Mouse (Mus musculus) cerebellum, adult 11-12 months (tissue): ENCODE data around the gene Emc8.

ENCODE experiments used
- DNase-seq: peaks from one replicate; pipeline ENCODE4 v3.0.0; 2022

Gene Emc8

DNA sequence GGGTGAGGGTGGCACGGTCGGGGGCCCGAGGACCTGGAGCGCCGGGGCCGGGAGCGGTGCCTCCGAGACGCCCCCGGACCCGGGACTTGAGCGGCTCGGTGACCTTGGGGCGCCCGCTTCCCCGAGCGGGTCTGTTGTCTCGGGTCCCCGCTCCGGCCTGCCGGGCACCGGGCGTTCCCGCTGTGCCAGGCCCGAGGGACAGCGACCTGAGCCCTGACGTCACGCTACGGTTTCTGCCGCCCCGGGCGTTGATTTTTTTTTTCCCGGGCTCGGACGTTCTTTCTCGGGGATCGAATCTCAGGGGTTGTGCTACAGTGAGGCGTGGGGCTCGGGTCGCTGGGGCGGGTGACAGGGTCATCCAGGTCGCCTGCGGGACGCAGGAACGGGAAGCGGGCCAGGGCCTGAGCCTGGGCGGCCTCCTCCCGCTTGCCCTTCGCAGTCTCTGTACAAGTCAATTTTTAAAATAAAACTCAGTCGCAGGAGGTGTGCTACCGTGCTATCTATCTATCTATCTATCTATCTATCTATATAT is at the start of gene Emc8:
Gene Emc8 (minus strand): TSS at position 200 of the 532 bp plus-strand sequence.
- no peak for DNase-seq

DNA sequence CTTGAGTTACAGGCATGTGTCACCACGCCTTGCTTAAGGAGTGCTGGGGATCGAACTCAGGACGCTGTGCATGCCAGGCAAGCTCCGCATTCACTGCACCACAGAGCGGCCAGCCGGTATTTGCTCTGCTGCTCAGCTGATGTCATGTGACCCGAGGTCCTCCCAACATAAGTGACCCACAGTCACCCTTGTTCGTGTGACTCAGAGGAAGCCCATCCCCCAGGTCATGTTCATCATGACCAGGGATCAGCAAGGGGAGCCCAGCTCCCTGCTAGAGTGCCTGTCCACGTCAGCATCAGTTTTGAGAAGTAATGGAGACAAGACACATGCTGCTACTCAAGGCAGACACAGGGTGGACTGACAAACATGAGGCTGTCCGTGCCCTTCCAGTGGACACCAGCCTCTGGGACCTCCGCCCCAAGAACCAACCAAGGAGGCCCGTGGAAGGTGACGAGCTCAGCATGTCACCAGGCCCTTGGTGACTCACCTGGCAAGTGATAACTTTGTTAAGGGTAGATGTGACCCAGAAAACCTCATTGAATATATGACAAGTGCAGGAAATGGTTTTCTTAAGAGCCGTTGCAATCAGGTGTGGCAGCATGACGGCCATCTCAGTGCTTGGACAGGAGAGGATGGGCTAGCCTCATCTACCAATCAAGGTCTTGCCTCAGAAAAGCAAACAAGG is 47.8 kb upstream of the Emc8 start:
- DNase-seq, result no peak

DNA sequence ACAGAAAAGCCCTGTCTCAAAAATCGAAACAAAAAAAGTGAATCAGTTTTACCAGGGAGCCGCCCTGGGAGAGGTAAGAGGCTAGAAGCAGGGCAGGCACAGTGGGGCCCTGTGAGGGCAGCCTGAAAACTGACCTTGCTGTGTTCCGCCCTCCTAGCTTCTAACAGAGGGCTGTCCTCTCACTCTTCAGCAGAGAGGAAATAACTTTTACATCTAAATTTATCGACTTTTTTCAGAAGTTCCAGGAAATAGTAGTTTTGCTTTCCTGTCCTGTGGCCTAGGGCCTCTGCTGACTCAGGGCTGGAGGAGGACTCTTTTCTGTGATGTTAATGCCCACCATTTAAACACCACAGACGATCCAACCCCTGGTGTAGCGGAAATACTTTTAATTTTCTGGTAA is 46.8 kb upstream of the Emc8 start:
- DNase-seq, result no peak

DNA sequence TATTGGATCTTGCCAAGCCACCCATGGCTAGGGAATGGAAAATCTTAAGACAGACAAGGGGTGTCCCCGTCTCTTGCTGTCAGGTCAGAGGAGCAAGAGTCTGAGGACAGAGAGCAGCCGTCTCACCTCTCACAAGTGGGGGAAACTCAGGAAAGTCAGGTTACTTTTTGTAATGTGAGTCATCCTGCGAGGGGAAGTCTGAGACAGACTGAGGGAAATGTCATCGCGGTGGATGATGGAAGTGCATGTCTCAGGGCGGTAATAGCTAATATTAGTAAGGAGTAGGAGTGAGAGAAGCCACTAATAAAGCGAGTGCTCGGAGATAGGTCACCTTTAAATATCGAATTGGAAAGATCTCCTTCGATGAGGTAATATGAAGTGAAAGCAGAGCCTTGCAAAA is 40.8 kb upstream of the Emc8 start:
- DNase-seq, result no peak

DNA sequence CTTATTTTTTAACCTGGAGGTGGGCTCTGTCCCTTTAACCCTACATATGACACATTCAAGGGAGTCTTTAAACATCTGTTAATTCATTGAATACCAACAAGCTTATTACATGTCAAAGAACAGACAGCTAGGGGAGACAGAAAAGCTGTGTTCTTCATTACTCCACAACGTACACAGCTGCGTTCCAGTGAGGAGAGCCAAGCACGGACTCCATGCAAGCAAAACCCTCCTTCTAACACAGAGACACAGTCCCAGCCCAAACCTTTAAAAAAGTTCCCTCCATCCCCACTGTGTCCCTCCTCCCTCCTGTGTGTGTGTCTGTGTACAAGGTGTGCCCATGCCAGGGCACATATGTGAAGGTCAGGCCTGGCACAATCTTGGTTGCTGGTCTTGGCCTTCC is 37.8 kb upstream of the Emc8 start:
- DNase-seq, result no peak

DNA sequence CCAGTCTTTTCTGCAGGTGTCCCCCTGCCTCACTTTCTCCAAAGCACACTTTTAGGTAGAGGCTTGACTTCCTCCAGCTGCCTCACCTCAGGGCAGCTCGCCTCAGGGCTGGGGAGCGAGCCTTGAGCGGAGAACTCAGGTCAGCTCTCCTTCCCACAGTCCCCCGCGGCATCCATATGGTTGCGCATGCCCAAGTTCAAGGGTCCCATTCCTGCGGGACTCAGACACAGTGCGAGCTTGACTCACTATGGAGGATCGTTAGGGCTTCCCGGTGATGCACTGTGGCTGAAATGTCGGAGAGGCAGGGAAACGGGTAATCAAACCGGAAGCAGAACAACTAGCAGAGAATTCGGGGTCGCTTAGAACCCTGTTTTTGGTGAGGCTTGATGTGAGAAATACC is 36.8 kb upstream of the Emc8 start:
- DNase-seq, result no peak

DNA sequence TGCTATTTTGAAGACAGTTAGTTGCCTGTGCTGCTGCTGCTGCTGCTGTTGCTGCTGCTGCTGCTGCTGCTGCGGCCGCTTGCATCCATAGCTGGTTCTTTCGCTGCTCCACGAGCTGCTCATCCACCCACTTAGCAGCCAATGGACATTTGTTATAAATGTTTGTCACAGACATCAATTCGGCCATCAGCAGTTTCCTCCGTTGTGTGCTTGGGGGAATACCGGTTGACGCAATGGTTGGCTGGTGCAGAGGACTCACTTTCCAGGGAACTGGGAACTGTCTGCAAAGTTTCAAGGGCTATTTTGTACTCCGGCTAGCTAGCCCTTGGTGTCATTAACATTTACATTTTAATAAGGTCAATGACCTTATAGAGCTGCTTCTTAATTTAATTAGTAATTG is 35.8 kb upstream of the Emc8 start:
- DNase-seq, result no peak

DNA sequence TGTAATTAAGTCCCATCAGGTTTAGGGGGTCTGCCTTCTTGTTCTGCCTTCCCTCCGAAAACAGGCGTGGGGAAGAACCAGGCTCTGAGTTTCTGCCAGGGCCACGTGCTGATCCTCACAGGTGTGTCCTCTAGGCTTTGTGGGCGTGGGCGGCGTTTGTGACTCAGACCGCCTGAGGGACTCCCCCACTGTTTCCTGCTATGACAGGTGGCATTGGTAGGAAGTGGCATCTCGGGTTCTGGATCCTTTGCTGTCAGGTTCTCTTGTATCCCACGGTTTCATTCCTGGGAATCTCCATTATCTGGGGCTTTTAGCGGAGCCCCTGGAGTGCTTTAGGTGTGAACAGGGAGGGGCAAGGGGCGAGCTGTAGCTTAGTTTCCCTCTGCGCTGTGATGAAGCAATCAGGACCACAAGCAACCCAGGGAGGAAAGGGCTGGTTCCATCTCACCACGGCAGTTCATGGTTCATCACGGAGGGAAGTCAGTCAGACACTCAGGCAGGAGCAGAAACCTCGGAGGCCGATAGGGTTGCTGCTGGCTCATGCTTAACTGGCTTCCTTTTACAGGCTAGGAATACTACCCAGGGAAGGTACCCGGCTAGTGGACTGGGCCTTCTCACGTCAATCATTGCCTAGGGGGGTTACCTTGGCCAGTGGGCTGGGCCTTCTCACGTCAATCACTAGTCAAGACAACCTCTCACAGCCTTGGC is 33.5 kb upstream of the Emc8 start:
- DNase-seq, result peak; percentile 25

DNA sequence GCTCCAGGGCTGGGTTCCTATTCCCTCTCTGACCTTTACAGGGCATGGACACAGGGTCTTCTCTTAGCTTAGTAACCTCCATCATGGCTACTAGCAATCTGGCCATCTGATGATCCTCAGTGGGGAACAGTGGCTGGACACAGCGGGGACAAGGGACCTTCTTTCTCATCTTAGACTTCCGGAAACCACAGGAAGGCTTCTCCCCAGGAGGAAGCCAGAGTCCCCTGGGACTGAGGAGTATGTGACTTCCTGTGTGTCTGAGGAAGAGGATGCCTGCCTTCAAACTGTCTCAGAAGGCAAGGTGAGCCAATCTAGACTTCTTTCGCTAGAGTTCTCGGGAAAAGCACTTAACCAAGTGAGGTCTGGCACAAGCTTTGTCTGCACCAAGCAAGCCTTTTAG is 31.7 kb upstream of the Emc8 start:
- no peak for DNase-seq

DNA sequence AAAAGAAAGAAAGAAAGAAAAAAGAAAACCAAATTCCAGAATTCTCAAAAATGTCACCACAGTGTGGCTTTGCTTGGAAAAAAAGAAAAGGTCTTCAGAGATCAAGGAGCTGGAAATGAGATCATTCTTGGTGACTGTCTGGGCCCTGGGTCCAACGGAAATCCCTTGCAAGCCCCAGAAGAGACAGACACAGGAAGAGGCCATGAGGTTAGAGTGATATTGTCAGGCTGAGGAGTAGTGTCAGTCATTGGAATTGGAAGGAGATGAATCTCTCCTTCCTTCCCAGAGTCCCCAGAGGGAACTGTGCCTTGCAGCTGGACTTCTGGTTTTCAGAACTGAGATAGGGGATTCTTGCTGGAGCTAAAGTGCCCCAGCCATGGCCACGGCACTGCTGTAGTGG is 31.2 kb upstream of the Emc8 start:
- no peak for DNase-seq

DNA sequence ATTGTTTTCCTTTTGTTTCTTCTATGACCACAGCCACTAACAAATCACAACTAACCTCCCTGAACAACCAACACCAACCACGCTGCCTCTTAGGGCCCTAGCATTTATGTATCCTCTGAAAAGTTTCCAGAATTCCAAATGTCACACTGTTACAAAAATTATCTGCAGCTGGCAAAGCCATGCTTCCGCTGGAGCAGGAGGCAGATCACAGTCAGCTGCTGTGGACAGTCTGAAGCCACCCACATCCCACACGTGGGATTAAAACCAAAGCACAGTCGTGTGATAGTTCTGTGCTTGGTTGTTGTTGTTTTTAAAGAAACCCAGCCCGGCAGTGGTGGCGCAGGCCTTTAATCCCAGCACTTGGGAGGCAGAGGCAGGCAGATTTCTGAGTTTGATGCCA is 30.7 kb upstream of the Emc8 start:
- no peak for DNase-seq

DNA sequence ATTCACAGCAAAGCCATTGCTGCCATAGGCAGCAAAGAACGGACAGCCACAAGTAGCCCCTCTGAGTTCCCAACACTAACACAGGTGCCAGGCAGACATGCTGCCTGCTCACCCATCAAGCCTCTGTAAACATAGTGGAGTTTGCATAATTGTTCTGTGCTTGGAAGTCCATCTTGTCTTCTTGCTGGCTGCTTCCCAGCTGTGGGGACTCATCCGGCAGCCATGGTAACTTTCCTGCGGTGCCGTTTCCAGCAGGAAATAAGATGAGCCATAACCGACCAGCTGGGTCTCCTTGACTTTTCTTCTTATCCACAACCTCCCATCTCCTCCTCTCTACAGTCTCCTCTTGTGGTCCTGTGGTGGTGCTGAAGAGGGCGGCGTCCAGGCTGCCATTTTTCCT is 30.1 kb upstream of the Emc8 start:
- no peak for DNase-seq

DNA sequence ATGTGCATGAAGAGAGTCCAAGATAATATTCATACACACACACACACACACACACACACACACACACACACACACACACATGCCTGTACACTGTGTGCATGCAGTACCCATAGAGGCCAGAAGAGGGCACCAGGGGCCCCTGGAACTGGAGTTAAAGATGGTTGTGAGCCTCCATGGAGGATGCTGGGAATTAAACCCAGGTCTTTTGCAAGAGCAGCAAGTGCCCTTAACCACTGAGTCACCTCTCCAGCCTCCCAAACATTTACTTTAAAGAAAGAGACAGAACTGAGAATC is 29.6 kb upstream of the Emc8 start:
- no peak for DNase-seq

DNA sequence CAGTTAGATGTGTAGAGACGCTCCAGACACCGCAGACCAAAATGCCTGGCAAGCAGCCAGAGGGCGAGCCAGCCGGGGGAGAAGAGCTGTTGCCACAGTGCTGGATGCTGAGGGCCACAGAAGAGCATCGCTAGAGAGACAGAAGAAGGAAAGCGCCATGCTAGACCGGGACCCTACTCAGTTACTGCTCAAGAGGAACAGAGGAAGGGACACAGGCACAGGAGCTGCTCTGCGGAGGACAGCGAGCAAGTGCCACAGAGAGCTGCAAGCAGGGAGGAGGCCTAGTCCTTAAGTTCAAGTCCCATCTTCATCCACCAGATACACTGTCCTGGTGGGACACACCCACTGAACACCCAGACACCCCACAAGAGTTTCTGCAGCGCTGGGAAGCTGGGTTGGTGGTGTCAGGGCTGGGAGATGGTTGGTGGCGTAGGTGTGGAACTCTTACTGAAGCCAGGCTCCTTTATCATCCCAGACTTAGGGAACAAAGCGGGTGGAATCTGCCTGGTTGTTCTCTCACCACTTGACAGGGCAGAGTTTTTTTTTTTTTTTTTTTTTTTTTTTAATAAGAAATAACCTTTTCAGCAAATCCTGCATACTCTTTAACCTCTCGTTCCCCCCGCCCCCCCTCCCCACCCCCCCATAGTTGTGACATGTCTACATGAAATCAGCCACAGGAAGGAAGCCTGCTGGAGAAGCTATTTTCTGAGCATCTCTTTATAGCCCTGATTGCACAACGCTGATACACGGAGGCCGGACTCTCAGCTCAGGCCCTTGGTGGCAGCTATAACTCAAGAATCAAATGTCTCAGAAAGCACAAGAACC is 29.0 kb upstream of the Emc8 start:
- DNase-seq, result no peak

DNA sequence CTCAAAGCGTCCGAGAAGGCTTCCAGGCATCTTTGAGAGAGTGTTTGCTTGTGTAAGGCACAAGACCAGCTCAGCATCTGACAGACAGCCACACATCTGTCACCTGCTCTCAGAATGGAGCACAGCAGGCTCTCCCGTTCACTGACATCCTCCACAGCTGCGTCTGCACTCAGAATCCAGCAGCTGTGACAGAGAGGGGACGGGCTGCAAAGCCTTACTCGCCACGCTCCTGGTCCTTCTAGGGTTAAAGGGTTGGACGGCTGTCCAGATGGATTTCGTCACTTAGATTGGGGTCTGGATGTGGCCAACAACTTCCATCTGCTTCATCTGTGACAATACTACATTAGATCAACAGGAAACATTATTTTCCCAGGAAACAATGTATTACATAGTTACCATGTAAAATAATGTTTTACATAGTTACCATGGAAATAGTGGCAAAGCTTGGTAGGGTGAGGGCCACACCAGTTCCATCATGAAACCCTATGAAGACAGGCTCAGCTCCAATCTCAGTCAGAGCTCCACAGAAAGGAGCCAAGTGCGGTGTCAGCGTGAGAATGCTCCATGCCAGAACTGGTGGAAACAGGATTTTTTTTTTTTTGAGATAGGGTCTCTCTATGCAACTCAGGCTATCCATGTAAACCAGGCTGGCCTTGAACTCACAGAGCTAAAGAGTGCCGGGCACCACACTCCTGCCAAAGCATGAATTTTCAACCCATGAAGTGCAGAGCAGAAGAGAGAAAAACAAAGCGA is 28.2 kb upstream of the Emc8 start:
- DNase-seq, result no peak

DNA sequence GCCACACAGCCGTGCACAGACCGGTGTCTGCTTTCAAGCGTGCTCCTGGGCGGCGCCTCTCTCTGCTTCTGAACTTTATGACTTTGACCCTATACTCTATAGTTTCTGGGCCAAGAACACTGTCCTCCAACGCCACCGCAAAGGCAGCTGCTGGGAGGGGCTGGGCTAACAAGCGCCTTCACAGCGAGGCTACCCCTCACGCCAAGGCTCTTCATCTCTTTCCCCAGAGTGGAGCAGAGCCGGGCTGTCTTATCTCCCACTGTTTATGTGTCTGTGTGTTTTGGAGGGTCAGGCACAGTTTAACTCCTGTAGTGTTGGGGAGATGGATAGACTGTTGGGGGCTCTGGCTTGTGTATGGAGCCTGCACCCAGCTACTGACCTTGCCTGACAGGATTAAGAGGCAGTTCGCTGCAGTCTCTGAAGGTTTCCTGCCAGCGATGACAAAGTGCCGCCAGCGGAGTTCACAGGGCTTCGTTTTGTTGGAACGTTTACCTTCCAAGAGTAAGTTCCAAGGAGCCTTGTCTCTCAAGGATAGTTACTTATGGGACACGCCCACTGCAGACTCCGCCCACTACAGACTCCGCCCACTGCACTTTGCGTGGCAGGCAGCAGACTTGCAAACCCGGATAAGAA is 25.6 kb upstream of the Emc8 start:
- no peak for DNase-seq

DNA sequence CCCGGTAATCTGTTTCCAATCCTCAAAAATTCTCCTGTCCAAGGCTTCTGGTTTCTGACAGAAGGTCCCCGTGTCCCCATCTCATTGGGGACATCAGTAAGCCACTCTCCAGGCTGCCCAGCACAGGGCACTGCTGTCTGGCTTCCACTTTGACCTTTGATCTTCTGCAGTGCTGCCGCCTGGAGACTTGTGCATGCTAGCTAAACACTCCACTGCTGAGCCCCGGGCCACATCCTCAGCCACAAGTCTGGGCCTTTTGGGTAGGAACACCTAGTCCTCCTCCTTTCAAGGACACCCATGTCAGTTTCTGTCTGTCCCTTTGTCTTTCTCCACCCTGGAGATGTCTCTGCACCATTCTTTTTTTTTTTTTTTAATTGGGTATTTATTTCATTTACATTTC is 24.6 kb upstream of the Emc8 start:
- DNase-seq, result no peak

DNA sequence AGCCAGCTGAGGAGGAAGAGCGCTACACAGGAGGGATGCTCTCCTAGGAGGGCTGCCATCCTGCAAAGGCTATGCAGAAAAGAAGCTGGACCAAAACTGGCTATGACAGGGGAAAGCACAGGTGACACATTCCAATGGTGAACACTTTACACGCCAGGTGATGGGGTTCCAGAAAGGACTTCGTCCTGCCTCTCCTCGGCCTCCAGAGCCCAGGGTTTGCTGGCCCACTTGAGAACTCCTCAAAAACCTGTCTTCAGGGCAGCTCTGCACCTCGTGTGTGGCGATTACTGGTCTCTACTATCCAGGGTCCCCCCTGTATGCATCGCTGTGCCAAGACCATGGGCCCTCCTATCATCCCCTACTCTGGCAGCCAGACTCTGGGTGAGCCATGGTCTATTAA is 20.1 kb upstream of the Emc8 start:
- no peak for DNase-seq

DNA sequence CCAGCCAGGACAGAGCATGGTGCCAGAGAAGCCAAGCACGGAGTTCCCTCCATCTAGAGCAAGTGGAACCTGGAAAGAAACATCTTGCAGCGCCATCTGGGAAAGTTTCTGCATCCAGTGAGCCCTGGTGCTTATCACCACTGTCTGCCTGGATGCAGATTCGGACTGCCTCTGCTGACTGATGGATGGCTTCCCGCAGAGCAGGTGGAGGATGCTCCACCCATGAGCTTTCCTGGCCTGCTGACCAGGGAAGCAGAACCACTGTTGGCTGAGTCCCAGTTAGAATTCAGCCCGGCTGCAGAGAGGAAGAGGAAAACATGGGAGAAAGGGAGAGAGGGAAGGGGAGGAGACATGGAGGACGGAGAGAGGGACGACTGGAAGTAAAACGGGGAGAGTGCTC is 19.4 kb upstream of the Emc8 start:
- DNase-seq, result no peak

DNA sequence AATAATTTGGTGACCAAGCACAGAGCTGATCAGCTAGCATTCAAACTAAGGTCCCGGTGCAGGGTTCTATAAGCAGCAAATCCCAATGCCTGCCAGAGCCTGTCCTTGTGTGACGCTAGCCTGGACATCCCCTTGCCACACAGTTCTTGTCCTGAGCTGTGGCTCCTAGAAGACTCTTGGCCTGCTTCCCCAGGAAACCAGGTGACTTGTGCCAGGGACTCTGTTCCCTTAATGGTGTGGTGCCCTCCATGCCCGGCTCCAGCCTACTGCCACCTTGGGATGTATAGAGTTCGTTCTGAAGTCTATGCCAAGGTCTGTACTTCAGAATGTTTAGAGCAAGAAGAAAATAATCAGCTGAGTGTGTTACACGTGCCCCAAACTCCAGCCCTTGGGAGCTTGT is 18.2 kb upstream of the Emc8 start:
- DNase-seq, result no peak

DNA sequence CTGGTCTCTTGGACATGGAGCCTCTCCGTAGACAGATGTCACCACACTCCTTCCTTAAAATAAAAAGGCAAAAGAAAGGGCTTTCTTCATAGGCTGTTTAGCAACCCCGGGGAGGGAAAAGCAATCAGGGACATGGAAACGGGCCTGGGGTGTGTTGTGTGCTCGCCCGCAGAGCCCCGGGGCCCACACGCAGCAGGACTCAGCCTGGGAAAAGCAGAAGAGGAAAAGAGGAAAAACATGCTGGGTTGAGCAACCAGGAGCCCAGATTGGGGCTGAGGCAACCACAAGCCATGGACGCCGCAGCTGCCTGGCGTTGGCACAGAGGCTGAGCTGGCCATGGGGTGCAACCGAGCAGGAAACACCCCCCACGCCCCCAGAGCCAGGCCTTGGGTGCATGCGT is 17.7 kb upstream of the Emc8 start:
- no peak for DNase-seq

DNA sequence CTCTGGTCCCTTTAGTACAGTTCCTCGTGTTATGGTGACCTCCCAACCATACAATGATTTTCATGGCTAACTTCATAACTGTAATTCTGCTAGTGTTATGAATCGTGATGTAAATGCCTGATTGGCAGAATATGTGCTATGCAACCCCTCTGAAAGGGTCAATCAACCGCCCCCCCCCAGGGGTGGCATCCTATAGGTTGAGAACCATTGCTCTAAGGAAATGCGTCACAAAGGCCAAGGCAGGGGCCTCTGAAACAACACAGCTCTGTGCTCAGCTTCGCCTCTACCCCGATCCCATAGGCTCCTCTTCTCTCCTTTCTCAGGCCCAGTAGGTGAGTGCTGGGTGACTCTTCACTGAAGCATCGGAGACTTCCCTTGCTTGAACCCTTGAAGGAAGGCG is 17.2 kb upstream of the Emc8 start:
- no peak for DNase-seq

DNA sequence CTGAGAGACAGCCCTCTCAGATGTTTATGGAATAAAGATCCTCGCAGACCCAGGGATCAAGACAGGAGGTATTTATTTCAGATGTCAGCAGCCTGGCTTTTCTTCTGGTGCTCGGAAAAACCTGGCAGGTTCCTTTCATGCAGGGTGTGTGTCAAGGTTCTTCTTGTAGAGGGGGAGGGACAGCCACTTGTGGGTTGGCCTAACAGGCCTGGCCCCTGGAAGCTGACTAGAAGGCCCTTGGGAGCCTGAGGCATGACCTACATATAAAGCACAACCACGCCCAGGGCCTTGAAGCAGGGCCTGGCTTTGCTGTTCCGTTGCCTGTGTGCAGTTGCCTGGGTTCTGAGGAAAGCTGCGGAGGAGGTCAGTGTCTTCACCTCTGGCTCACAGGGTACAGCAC is 16.7 kb upstream of the Emc8 start:
- no peak for DNase-seq
